ENCODE assay signal across 25 mouse cellular contexts in genomic region chr11:43823349-43823748, GRCm38 (mm10).
DNase-seq lines count a peak whose midpoint lies in the region; ATAC-seq and TF ChIP-seq lines count a peak whose summit lies in the region.
"Had no signal": no experiment of that assay in that cellular context is flagged by ENCODE, and none has a peak within 500 bp of the region (broad histone marks: within the 10 kb centered on the region; RNA-seq: fewer than 3 reads in every experiment).

No protein-coding gene starts in this region.

- peaks cover 7% of the 10 kb centered on the region for H3K4me1 ChIP-seq in heart, embryonic 11.5 days (ENCODE audit: control insufficient read depth, insufficient read depth, low read length)
- no peaks in the 10 kb centered on the region for H3K4me1 ChIP-seq in kidney, postnatal 0 days (replicated peaks; ENCODE audit: insufficient read depth, low read length)
- no peaks in the 10 kb centered on the region for H3K4me1 ChIP-seq in kidney, embryonic 14.5 days (ENCODE audit: control insufficient read depth, insufficient read depth, low read length)
- H3K4me1 ChIP-seq in lung, embryonic 14.5 days (ENCODE audit: insufficient read depth) = no peaks in the 10 kb centered on the region
- H3K4me1 ChIP-seq: forebrain, embryonic 13.5 days; hindbrain, embryonic 12.5 days; intestine, embryonic 15.5 days; liver, embryonic 15.5 days; midbrain, embryonic 10.5 days; midbrain, embryonic 15.5 days; neural tube, embryonic 15.5 days had no signal

- H3K9me3 ChIP-seq in heart, embryonic 11.5 days (replicated peaks; ENCODE audit: control insufficient read depth, low read length) = no peaks in the 10 kb centered on the region
- H3K9me3 ChIP-seq in kidney, postnatal 0 days (replicated peaks; ENCODE audit: low read length) = no peaks in the 10 kb centered on the region
- H3K9me3 ChIP-seq in kidney, embryonic 14.5 days (ENCODE audit: control insufficient read depth, low read length) = no peaks in the 10 kb centered on the region
- no peaks in the 10 kb centered on the region for H3K9me3 ChIP-seq in lung, embryonic 14.5 days (ENCODE audit: low read depth, low read length)
- H3K9me3 ChIP-seq: forebrain, embryonic 13.5 days; hindbrain, embryonic 12.5 days; intestine, embryonic 15.5 days; liver, embryonic 15.5 days; midbrain, embryonic 10.5 days; midbrain, embryonic 15.5 days; neural tube, embryonic 15.5 days had no signal

- H3K27me3 ChIP-seq in heart, embryonic 11.5 days (ENCODE audit: control insufficient read depth, insufficient read depth, low read length) = no peaks in the 10 kb centered on the region
- no peaks in the 10 kb centered on the region for H3K27me3 ChIP-seq in kidney, postnatal 0 days (ENCODE audit: insufficient read depth, low read length)
- H3K27me3 ChIP-seq in kidney, embryonic 14.5 days (ENCODE audit: control insufficient read depth, insufficient read depth, low read length) = no peaks in the 10 kb centered on the region
- no peaks in the 10 kb centered on the region for H3K27me3 ChIP-seq in lung, embryonic 14.5 days (ENCODE audit: insufficient read depth, low read length)
- H3K27me3 ChIP-seq: hindbrain, embryonic 12.5 days; intestine, embryonic 15.5 days; liver, embryonic 15.5 days; midbrain, embryonic 15.5 days; neural tube, embryonic 15.5 days; Patski had no signal

- H3K4me2 ChIP-seq in heart, embryonic 11.5 days = no peak overlapping the region
- no peak overlapping the region for H3K4me2 ChIP-seq in kidney, postnatal 0 days (ENCODE audit: low read length)
- no peak overlapping the region for H3K4me2 ChIP-seq in kidney, embryonic 14.5 days (replicated peaks; ENCODE audit: low read depth, low read length)
- no peak overlapping the region for H3K4me2 ChIP-seq in lung, embryonic 14.5 days
- H3K4me2 ChIP-seq: forebrain, embryonic 13.5 days; hindbrain, embryonic 12.5 days; intestine, embryonic 15.5 days; liver, embryonic 15.5 days; midbrain, embryonic 15.5 days; neural tube, embryonic 15.5 days had no signal

- no peak overlapping the region for H3K9ac ChIP-seq in heart, embryonic 11.5 days (ENCODE audit: low read depth, low read length)
- H3K9ac ChIP-seq in kidney, postnatal 0 days (ENCODE audit: low read depth, low read length) = no peak overlapping the region
- H3K9ac ChIP-seq in kidney, embryonic 14.5 days (ENCODE audit: low read depth, low read length) = no peak overlapping the region
- no peak overlapping the region for H3K9ac ChIP-seq in lung, embryonic 14.5 days
- H3K9ac ChIP-seq: forebrain, embryonic 13.5 days; hindbrain, embryonic 12.5 days; intestine, embryonic 15.5 days; liver, embryonic 15.5 days; midbrain, embryonic 15.5 days; neural tube, embryonic 15.5 days had no signal

- ATAC-seq in heart, embryonic 11.5 days (replicated peaks; ENCODE audit: insufficient number of reproducible peaks, low FRiP score, low TSS enrichment) = no peak
- ATAC-seq in kidney, postnatal 0 days (replicated peaks; ENCODE audit: low FRiP score, low read depth) = 0 out of 2 replicates have a peak, but pooled peaks have one; percentile 17
- ATAC-seq in kidney, embryonic 14.5 days (ENCODE audit: low FRiP score, low TSS enrichment) = no peak
- no peak for ATAC-seq in lung, embryonic 14.5 days (ENCODE audit: insufficient read depth)
- ATAC-seq: forebrain, embryonic 13.5 days; hindbrain, postnatal 0 days; intestine, embryonic 15.5 days; midbrain, embryonic 15.5 days; Patski had no signal

- peak overlapping the region; percentile 57; the same call in 1 of the 2 replicates for H3K27ac ChIP-seq in heart, embryonic 11.5 days (ENCODE audit: low read depth, low read length)
- no peak overlapping the region for H3K27ac ChIP-seq in kidney, postnatal 0 days
- H3K27ac ChIP-seq in kidney, embryonic 14.5 days (ENCODE audit: low read depth, low read length) = no peak overlapping the region
- H3K27ac ChIP-seq in lung, embryonic 14.5 days (ENCODE audit: low read depth) = no peak overlapping the region
- H3K27ac ChIP-seq: forebrain, embryonic 13.5 days; hindbrain, embryonic 12.5 days; hindbrain, postnatal 0 days; intestine, embryonic 15.5 days; liver, embryonic 15.5 days; midbrain, embryonic 10.5 days; midbrain, embryonic 15.5 days; neural tube, embryonic 15.5 days had no signal

- no peak for DNase-seq in heart, adult 18-20 months
- peak; percentile 81 for DNase-seq in kidney, postnatal 0 days (ENCODE audit: low spot score)
- peak; percentile 48 for DNase-seq in lung, embryonic 14.5 days
- no peak for DNase-seq in lung, postnatal 4 days
- no peak for DNase-seq in left cerebral cortex, adult 11 months (ENCODE audit: low spot score)
- DNase-seq: adrenal gland, postnatal 10 days; cerebellum, adult 8-10 months; cerebellum, postnatal 25 days; gastrocnemius, postnatal 10 days; kidney, adult 2 months; kidney, postnatal 14 days; left cerebral cortex, postnatal 4 days; retina, postnatal 1 day; right cerebral cortex, postnatal 14 days had no signal

- no peaks in the 10 kb centered on the region for H3K36me3 ChIP-seq in heart, embryonic 11.5 days (ENCODE audit: control insufficient read depth, insufficient read depth, low read length)
- no peaks in the 10 kb centered on the region for H3K36me3 ChIP-seq in kidney, postnatal 0 days (ENCODE audit: insufficient read depth, low read length)
- H3K36me3 ChIP-seq in kidney, embryonic 14.5 days (ENCODE audit: control insufficient read depth, insufficient read depth, low read length) = no peaks in the 10 kb centered on the region
- no peaks in the 10 kb centered on the region for H3K36me3 ChIP-seq in lung, embryonic 14.5 days (ENCODE audit: insufficient read depth)
- H3K36me3 ChIP-seq: hindbrain, embryonic 12.5 days; intestine, embryonic 15.5 days; liver, embryonic 15.5 days; midbrain, embryonic 10.5 days; midbrain, embryonic 15.5 days; neural tube, embryonic 15.5 days had no signal

- 53% methylated on average over 5 of the region's 5 CpGs for WGBS in heart, embryonic 11.5 days (ENCODE audit: insufficient replicate concordance)
- WGBS in kidney, postnatal 0 days = 50% methylated on average over 5 of the region's 5 CpGs
- 56% methylated on average over 5 of the region's 5 CpGs for WGBS in kidney, embryonic 14.5 days
- 44% methylated on average over 5 of the region's 5 CpGs for WGBS in lung, embryonic 14.5 days

- no peak overlapping the region for H3K4me3 ChIP-seq in heart, embryonic 11.5 days (ENCODE audit: low read depth, low read length)
- no peak overlapping the region for H3K4me3 ChIP-seq in kidney, postnatal 0 days (replicated peaks; ENCODE audit: low read depth, low read length)
- no peak overlapping the region for H3K4me3 ChIP-seq in kidney, embryonic 14.5 days (ENCODE audit: low read length)
- H3K4me3 ChIP-seq in lung, embryonic 14.5 days (ENCODE audit: low read depth, low read length) = no peak overlapping the region
- H3K4me3 ChIP-seq: forebrain, embryonic 13.5 days; hindbrain, embryonic 12.5 days; intestine, embryonic 15.5 days; liver, embryonic 15.5 days; midbrain, embryonic 10.5 days; midbrain, embryonic 15.5 days; neural tube, embryonic 15.5 days had no signal

- TF ChIP-seq CTCF in kidney, postnatal 0 days (IDR thresholded peaks at IDR 0.05; ENCODE audit: low read depth) = no peak
- no peak for TF ChIP-seq CTCF in lung, embryonic 14.5 days (IDR thresholded peaks at IDR 0.05; ENCODE audit: low read depth)

Comparison
In these comparisons a context has a peak if more than half of its experiments do, and no peak if none do; other contexts are left out.
1. DNase-seq: peak in kidney, postnatal 0 days (single experiment) and lung, embryonic 14.5 days (single experiment); none in heart, adult 18-20 months (0 of 2), lung, postnatal 4 days (0 of 2) and left cerebral cortex, adult 11 months (single experiment).